Comparison of ENCODE assay signal across 8 mouse cellular contexts in the genomic region with DNA sequence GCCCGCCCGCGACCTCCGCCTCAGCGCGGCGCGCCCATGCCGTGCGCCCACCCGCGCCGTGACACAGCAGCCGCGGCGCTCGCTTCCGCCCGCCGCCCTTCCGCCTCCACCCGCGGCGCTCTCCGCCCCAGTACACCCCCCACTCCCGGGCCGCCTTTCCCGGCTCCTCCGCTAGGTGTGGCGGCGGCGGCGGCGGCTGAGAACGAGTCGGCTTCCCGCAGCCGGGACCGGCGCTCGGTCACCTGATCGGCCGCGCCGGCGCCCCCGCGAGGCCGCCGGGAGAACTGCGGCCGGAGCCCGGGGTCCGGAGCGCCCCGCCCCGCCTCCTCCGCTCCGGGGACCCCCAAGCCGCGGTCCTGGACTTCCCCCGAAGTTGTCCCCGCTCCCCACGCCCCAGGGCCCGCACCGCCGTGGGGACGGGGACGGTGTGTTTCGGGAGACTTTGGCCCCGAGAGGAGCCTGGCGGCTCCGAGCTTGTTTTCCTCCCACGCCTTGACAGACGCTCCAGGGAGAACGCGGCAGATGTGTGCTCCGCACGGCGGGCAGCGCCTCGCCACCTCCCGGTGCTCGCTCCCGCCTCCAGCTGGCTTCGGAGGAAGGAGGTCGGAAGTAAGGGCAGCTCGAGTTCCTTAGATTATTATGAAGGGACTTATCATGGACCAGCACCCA. TPM values are rescaled to one million over a fixed set of nuclear protein-coding genes. Genes with fewer than 3 reads are reported as not detected.
DNase-seq lines count a peak whose midpoint lies in the region; ATAC-seq and TF ChIP-seq lines count a peak whose summit lies in the region.

A gene (minus strand): TSS at position 338 of the 669 bp plus-strand sequence.

- peak; percentile 94 for DNase-seq in NIH3T3 (ENCODE audit: low read depth)
- peak; percentile 96 to 97 for DNase-seq in cerebellum, postnatal 10 days
- peak; percentile 81 to 89 for DNase-seq in frontal cortex, postnatal 10 days (ENCODE audit: low spot score in 2 of 2)
- peak; percentile 93 for DNase-seq in hindbrain, embryonic 11.5 days (ENCODE audit: low spot score)
- peak; percentile 90 to 96 for DNase-seq in layer of hippocampus, postnatal 10 days (ENCODE audit: low spot score in 2 of 2)
- DNase-seq in lung, postnatal 0 days (ENCODE audit: low spot score) = peak; percentile 91
- DNase-seq in retina, adult 2 months (ENCODE audit: low read depth, low spot score) = peak; percentile 74
- peak; percentile 80 to 86 for DNase-seq in thymus, postnatal 36 days

- ATAC-seq in hindbrain, embryonic 11.5 days (ENCODE audit: low FRiP score) = peak; percentile 96
- peak; percentile 97 for ATAC-seq in lung, postnatal 0 days

- H3K4me3 ChIP-seq in hindbrain, embryonic 11.5 days (ENCODE audit: low read depth, low read length) = peak within 1 kb of the TSS; percentile 88
- H3K4me3 ChIP-seq in lung, postnatal 0 days (ENCODE audit: low read depth, low read length) = peak within 1 kb of the TSS; percentile 92

- under 1% methylated on average over 57 of the region's 88 CpGs for WGBS in hindbrain, embryonic 11.5 days
- under 1% methylated on average over 42 of the region's 88 CpGs for WGBS in lung, postnatal 0 days

- TF ChIP-seq EP300 in lung, postnatal 0 days (IDR thresholded peaks at IDR 0.05) = no peak

- H3K9ac ChIP-seq in hindbrain, embryonic 11.5 days (ENCODE audit: low read depth, low read length) = peak within 1 kb of the TSS; percentile 98
- H3K9ac ChIP-seq in lung, postnatal 0 days (replicated peaks; ENCODE audit: low read depth) = peak within 1 kb of the TSS; percentile 98

- H3K27ac ChIP-seq in hindbrain, embryonic 11.5 days (ENCODE audit: low read depth, low read length) = peak within 1 kb of the TSS; percentile 94
- H3K27ac ChIP-seq in lung, postnatal 0 days (ENCODE audit: low read length) = peak within 1 kb of the TSS; percentile 99

- TF ChIP-seq CTCF in lung, postnatal 0 days (IDR thresholded peaks at IDR 0.05) = peak; percentile 57

- no peaks in the 10 kb centered on the region for H3K9me3 ChIP-seq in hindbrain, embryonic 11.5 days (ENCODE audit: control insufficient read depth, low read length)
- no peaks in the 10 kb centered on the region for H3K9me3 ChIP-seq in lung, postnatal 0 days (ENCODE audit: low read length)

- H3K36me3 ChIP-seq in hindbrain, embryonic 11.5 days (ENCODE audit: control insufficient read depth, insufficient read depth, low read length) = no peaks in the 10 kb centered on the region
- no peaks in the 10 kb centered on the region for H3K36me3 ChIP-seq in lung, postnatal 0 days (ENCODE audit: insufficient read depth, low read length)

- no peaks in the 10 kb centered on the region for H3K4me1 ChIP-seq in hindbrain, embryonic 11.5 days (replicated peaks; ENCODE audit: control insufficient read depth, insufficient read depth, low read length)
- peaks cover 10% of the 10 kb centered on the region for H3K4me1 ChIP-seq in lung, postnatal 0 days (ENCODE audit: insufficient read depth, low read depth, low read length)

- H3K4me2 ChIP-seq in hindbrain, embryonic 11.5 days (replicated peaks; ENCODE audit: low read depth, low read length) = peak within 1 kb of the TSS; percentile 60
- H3K4me2 ChIP-seq in lung, postnatal 0 days (replicated peaks; ENCODE audit: low read depth, low read length) = peak within 1 kb of the TSS; percentile 63

- H3K27me3 ChIP-seq in hindbrain, embryonic 11.5 days (ENCODE audit: control insufficient read depth, insufficient read depth, low read length) = no peaks in the 10 kb centered on the region
- H3K27me3 ChIP-seq in lung, postnatal 0 days (replicated peaks; ENCODE audit: insufficient read depth, low read length) = no peaks in the 10 kb centered on the region

RNA-seq across cellular contexts. Expression of the gene that starts here (rescaled TPM):
- polyA plus RNA-seq in hindbrain, embryonic 11.5 days (2014; fragmentation: Nextera tagmentation; extraction: Ambion mirVana) = 70.3 and 71.2 TPM in 2 replicates
- 100 to 1,000 TPM; 396 to 411 TPM for total RNA-seq in layer of hippocampus, postnatal 10 days (2021)
- polyA plus RNA-seq in lung, postnatal 0 days (2015; fragmentation: Nextera tagmentation; extraction: Ambion mirVana) = 49.0 and 52.3 TPM in 2 replicates

Comparison
In these comparisons a context has a peak if more than half of its experiments do, and no peak if none do; other contexts are left out.
1. Peak in every context shown above with its lines: DNase-seq, ATAC-seq, H3K4me3 ChIP-seq and H3K27ac ChIP-seq.